Mouse (Mus musculus): ENCODE measurements at regions not wholly inside any gene's neighbourhood (a gene's known extent, or its start where the extent isn't known, plus 50 kb on each side); places are given as distances from the start of the nearest gene placed in this dataset.

DNA sequence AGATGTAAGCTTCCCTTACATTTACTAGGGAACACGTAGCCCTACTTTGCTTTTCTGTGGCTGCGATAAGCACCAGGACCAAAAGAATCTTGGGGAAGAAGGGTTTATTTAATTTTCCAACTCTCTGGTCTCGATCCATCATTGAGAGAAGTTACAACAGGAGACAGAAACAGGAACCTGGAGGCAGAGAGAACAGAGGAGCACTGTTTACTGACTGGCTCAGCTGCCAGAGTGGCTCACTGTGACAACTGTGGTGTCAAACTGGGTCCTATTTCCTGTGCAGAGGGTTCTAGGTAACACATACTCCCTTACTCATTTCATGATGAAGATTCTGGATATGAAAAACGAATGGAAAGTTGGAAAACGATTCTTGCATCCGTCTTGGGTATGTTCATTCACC is 125.7 kb upstream of the Meis1 start:
- Histone ChIP-seq H3K4me1 (replicated peaks; ENCODE audit: control insufficient read depth, insufficient read depth, low read length) (no peaks in the 10 kb centered on the region), H3K9ac (ENCODE audit: low read depth, low read length) (no peak overlapping the region), H3K9me3 (ENCODE audit: control insufficient read depth) (no peaks in the 10 kb centered on the region), H3K27ac (ENCODE audit: low read depth, low read length) (no peak overlapping the region), H3K36me3 (ENCODE audit: control insufficient read depth, insufficient read depth) (no peaks in the 10 kb centered on the region), H3K4me3 (ENCODE audit: low read depth, low read length) (no peak overlapping the region), H3K4me2 (replicated peaks; ENCODE audit: low read depth) (no peak overlapping the region), H3K27me3 (replicated peaks; ENCODE audit: control insufficient read depth, insufficient read depth, low read length) (no peaks in the 10 kb centered on the region)
- ATAC-seq = no peak
- WGBS = 86% methylated on average over 6 of the region's 6 CpGs
- no peak for TF ChIP-seq CTCF (IDR thresholded peaks at IDR 0.05; ENCODE audit: low read depth)

GRCm38 (mm10) chr11:19145263-19145662 is 126.5 kb upstream of the Meis1 start:
- Histone ChIP-seq H3K36me3 (ENCODE audit: control insufficient read depth, insufficient read depth) (no peaks in the 10 kb centered on the region), H3K4me1 (replicated peaks; ENCODE audit: control insufficient read depth, insufficient read depth, low read length) (no peaks in the 10 kb centered on the region), H3K4me2 (replicated peaks; ENCODE audit: low read depth) (no peak overlapping the region), H3K27me3 (replicated peaks; ENCODE audit: control insufficient read depth, insufficient read depth, low read length) (no peaks in the 10 kb centered on the region), H3K4me3 (ENCODE audit: low read depth, low read length) (no peak overlapping the region), H3K9ac (ENCODE audit: low read depth, low read length) (no peak overlapping the region), H3K9me3 (ENCODE audit: control insufficient read depth) (no peaks in the 10 kb centered on the region), H3K27ac (ENCODE audit: low read depth, low read length) (no peak overlapping the region)
- ATAC-seq = no peak
- WGBS = 73% methylated on average over 9 of the region's 9 CpGs
- TF ChIP-seq CTCF (IDR thresholded peaks at IDR 0.05; ENCODE audit: low read depth) = no peak

GRCm38 (mm10) chr11:19145991-19146390 is 127.2 kb upstream of the Meis1 start:
- Histone ChIP-seq H3K36me3 (ENCODE audit: control insufficient read depth, insufficient read depth) (no peaks in the 10 kb centered on the region), H3K4me2 (replicated peaks; ENCODE audit: low read depth) (no peak overlapping the region), H3K4me3 (ENCODE audit: low read depth, low read length) (no peak overlapping the region), H3K27me3 (replicated peaks; ENCODE audit: control insufficient read depth, insufficient read depth, low read length) (no peaks in the 10 kb centered on the region), H3K4me1 (replicated peaks; ENCODE audit: control insufficient read depth, insufficient read depth, low read length) (no peaks in the 10 kb centered on the region), H3K9ac (ENCODE audit: low read depth, low read length) (no peak overlapping the region), H3K27ac (ENCODE audit: low read depth, low read length) (no peak overlapping the region), H3K9me3 (ENCODE audit: control insufficient read depth) (no peaks in the 10 kb centered on the region)
- TF ChIP-seq CTCF (IDR thresholded peaks at IDR 0.05; ENCODE audit: low read depth) = no peak
- 78% methylated on average over 3 of the region's 3 CpGs for WGBS
- no peak for ATAC-seq

- 78% methylated on average over 3 of the region's 3 CpGs for WGBS
- no peak overlapping the region for H3K4me3 ChIP-seq (ENCODE audit: low read depth, low read length)
- no peak for ATAC-seq
- no peak overlapping the region for H3K27ac ChIP-seq (ENCODE audit: low read depth, low read length)
- no peak for TF ChIP-seq CTCF (IDR thresholded peaks at IDR 0.05; ENCODE audit: low read depth)
- H3K27me3 ChIP-seq (replicated peaks; ENCODE audit: control insufficient read depth, insufficient read depth, low read length) = no peaks in the 10 kb centered on the region
- no peaks in the 10 kb centered on the region for H3K9me3 ChIP-seq (ENCODE audit: control insufficient read depth)
- H3K36me3 ChIP-seq (ENCODE audit: control insufficient read depth, insufficient read depth) = no peaks in the 10 kb centered on the region
- no peak overlapping the region for H3K4me2 ChIP-seq (replicated peaks; ENCODE audit: low read depth)
- H3K4me1 ChIP-seq (replicated peaks; ENCODE audit: control insufficient read depth, insufficient read depth, low read length) = no peaks in the 10 kb centered on the region
- no peak overlapping the region for H3K9ac ChIP-seq (ENCODE audit: low read depth, low read length)
These were observed 132.2 kb upstream of the Meis1 start for GRCm38 (mm10) chr11:19151026-19151425.

GRCm38 (mm10) chr11:19153714-19154113 is 134.9 kb upstream of the Meis1 start:
- Histone ChIP-seq H3K4me1 (replicated peaks; ENCODE audit: control insufficient read depth, insufficient read depth, low read length) (no peaks in the 10 kb centered on the region), H3K4me3 (ENCODE audit: low read depth, low read length) (no peak overlapping the region), H3K36me3 (ENCODE audit: control insufficient read depth, insufficient read depth) (no peaks in the 10 kb centered on the region), H3K27me3 (replicated peaks; ENCODE audit: control insufficient read depth, insufficient read depth, low read length) (no peaks in the 10 kb centered on the region), H3K9me3 (ENCODE audit: control insufficient read depth) (no peaks in the 10 kb centered on the region), H3K27ac (ENCODE audit: low read depth, low read length) (no peak overlapping the region), H3K9ac (ENCODE audit: low read depth, low read length) (no peak overlapping the region), H3K4me2 (replicated peaks; ENCODE audit: low read depth) (no peak overlapping the region)
- no peak for ATAC-seq
- WGBS = 54% methylated on average over 4 of the region's 4 CpGs
- no peak for TF ChIP-seq CTCF (IDR thresholded peaks at IDR 0.05; ENCODE audit: low read depth)

DNA sequence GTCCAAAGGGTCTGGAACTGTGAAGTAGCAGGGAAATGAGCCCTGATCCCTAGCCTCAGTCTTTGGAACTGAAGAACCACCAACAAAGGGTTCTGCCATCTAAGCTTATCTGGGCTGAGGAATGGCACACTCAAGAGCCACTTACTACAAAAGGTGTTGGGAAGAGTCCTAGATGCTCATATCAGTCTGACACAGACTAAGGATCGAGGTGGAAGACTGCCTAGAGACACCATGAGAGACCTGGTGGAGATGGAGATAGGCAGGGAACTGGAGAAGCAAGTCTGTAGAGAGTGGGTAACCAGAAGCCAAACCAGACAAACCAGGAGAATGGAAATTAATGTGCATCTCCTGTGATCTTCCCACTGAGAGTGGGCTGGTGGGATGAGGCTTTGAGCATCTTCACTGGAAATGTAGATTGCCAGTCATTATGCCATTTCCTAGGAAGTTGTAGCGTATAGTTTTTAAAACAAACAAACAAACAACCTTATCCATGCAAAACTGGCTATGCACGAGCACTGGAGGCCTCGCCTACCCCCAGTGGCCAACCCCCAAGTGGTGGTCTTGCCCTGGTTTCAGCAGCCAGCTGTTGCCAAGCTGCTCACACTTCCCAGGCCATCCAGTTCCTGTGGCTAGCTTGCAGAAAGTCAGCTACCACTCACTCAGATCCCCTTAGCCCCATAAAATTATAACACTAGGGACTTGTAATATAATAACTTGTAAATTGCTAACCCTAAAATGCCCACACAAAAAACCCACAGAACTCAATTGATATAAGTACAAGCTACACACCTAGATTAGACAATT is 136.2 kb upstream of the Meis1 start:
- Histone ChIP-seq H3K27me3 (replicated peaks; ENCODE audit: control insufficient read depth, insufficient read depth, low read length) (no peaks in the 10 kb centered on the region), H3K4me1 (replicated peaks; ENCODE audit: control insufficient read depth, insufficient read depth, low read length) (no peaks in the 10 kb centered on the region), H3K9ac (ENCODE audit: low read depth, low read length) (no peak overlapping the region), H3K36me3 (ENCODE audit: control insufficient read depth, insufficient read depth) (no peaks in the 10 kb centered on the region), H3K9me3 (ENCODE audit: control insufficient read depth) (no peaks in the 10 kb centered on the region), H3K27ac (ENCODE audit: low read depth, low read length) (no peak overlapping the region), H3K4me3 (ENCODE audit: low read depth, low read length) (no peak overlapping the region), H3K4me2 (replicated peaks; ENCODE audit: low read depth) (no peak overlapping the region)
- ATAC-seq = no peak
- TF ChIP-seq CTCF (IDR thresholded peaks at IDR 0.05; ENCODE audit: low read depth) = no peak
- 82% methylated on average over 4 of the region's 4 CpGs for WGBS
